ENCODE assay signal across 8 mouse cellular contexts in genomic region chr9:120656976-120657375, GRCm38 (mm10).
A peak's percentile ranks its signal among the peaks of the same experiment; 100 is the strongest.
DNase-seq lines count a peak whose midpoint lies in the region; TF ChIP-seq lines count a peak whose summit lies in the region.

No protein-coding gene starts in this region.

- peak; percentile 33 to 52 for DNase-seq in heart, adult 18-20 months
- DNase-seq in heart, adult 8-10 months (ENCODE audit: low spot score), result no peak
- DNase-seq in 416B (ENCODE audit: low read depth) (peak; percentile 9), adipocyte (ENCODE audit: low spot score) (peak; percentile 8)
- peak; percentile 50 to 64 for DNase-seq in kidney, postnatal 25 days
- no peak for DNase-seq in right cerebral cortex, postnatal 10 days (ENCODE audit: low spot score in 2 of 2)
- no peak for DNase-seq in urinary bladder, postnatal 4 days (ENCODE audit: low spot score in 2 of 2)

- no peaks in the 10 kb centered on the region for H3K4me1 ChIP-seq in small intestine, adult 2 months (ENCODE audit: control insufficient read depth, insufficient read depth, insufficient read length, low read length)

- H3K4me3 ChIP-seq in small intestine, adult 2 months (ENCODE audit: low read depth, low read length), result no peak overlapping the region

- WGBS in small intestine, adult 2 months, result 17% methylated on average over 6 of the region's 6 CpGs

- H3K36me3 ChIP-seq in small intestine, adult 2 months (ENCODE audit: control insufficient read depth, insufficient read depth, low read length), result no peaks in the 10 kb centered on the region

- TF ChIP-seq CTCF in small intestine, adult 2 months (IDR thresholded peaks at IDR 0.05; ENCODE audit: extremely low read depth, insufficient read length, insufficient replicate concordance, low read depth, low read length), result peak; percentile 57; the same call in 1 of the 2 replicates

- H3K27me3 ChIP-seq in small intestine, adult 2 months (ENCODE audit: control insufficient read depth, insufficient read depth, low read length), result no peaks in the 10 kb centered on the region

- H3K27ac ChIP-seq in small intestine, adult 2 months (ENCODE audit: insufficient read depth, low read depth, low read length), result no peak overlapping the region

- no peak for TF ChIP-seq POLR2A in small intestine, adult 2 months (IDR thresholded peaks at IDR 0.05; ENCODE audit: low read depth, low read length)

Comparison
In these comparisons a context has a peak if more than half of its experiments do, and no peak if none do; other contexts are left out.
1. DNase-seq: peak in heart, adult 18-20 months (2 of 2), 416B (single experiment), adipocyte (single experiment) and kidney, postnatal 25 days (2 of 2); none in heart, adult 8-10 months (single experiment), right cerebral cortex, postnatal 10 days (0 of 2) and urinary bladder, postnatal 4 days (0 of 2).